Mouse (Mus musculus): ENCODE measurements around the gene 4931409K22Rik.

4931409K22Rik gene

DNA sequence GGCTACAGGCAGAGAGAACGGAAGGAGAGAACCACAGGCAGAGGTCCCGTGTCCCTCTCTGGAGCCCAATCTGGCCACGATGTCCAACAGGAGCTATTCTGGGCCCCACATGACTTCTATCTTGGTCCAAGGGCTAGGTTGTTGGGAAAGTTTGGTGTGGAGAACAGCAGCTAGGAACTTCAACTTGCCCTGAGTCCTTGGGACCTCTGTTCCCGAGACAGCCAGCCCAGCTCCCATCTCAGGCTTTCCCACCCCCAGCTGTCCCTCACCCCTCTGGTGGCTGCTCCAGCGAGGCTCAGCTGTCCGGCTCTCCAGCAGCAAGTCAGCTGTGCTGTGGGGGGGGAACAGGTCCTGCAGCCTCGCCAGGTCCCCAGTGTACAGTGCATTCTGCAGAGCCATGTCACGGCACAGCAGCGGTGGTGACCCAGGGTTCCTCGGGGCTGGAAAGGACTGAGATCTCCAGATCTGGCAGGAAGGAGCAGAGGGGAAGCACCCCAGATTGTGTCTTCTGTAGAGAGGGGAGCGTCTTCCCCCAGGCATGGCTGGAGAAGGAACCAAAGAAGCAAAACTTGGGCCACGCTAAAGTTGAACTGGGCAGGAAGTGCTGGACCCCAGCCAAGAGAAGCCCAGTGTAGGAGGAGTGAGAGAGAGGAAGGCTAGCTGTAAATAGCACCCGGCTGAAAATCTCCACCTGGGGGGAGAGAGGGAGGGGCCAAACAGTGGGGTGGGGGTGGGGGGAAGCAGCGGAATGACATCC is 16.0 kb downstream of the 4931409K22Rik start, which contains the start of gene Asb10:
Gene Asb10 (minus strand): TSS at position 592 of the 757 bp plus-strand sequence.
- no peak for DNase-seq (ENCODE audit: low spot score)

DNA sequence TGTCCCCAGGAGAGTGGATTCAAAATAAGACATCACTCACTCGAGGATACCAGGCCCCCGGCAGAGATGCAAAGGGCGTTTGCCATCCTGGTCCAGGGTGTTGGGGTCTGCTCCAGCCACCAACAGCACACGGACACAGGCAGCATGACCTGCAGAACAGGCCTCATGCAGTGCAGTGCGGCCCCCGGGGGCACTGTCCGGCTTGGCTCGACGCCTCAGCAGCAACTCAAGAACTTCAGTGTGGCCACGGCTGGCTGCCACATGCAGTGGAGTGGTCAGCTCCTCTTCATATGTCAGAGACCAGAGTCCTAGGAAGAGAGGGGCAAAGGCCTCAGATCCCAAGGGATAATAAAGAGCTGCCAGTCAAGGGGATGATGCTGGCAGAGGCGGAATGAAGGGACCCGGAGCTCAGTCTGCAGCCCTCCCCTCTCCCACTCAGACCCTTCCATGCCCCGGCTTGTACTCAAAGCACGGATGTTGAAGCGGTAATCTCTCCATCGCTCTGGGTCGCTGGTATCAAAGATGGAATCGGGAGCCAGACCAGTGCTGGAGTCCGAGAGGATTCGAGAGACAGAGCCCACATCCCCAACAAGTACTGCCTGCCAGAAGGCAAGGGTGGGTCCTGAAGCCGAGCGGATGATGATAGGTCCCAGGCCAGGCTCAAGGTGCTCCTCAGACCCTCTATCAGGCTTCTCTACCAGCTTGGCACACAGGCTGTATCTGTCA is 16.9 kb downstream of the 4931409K22Rik start:
- DNase-seq (ENCODE audit: low spot score): no peak

DNA sequence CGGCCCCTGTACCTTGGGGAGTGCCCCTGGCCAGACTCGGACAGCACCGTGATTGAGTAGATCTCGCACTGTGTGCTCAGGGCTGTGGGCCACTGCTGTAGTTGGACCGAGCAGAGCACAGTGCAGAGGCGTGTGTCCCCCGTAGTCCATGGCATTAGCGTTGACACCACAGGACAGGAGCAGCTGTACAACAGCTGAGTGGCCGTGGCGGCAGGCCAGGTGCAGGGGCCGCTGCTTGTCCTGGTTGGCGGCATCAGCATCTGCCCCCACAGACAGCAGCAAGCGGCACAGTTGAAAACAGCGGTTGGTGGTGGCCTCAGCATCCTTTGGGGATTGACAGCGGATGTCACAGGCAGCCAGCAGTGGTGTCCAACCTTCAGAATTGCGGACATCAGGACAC is 19.0 kb downstream of the 4931409K22Rik start:
- DNase-seq (ENCODE audit: low spot score): no peak

DNA sequence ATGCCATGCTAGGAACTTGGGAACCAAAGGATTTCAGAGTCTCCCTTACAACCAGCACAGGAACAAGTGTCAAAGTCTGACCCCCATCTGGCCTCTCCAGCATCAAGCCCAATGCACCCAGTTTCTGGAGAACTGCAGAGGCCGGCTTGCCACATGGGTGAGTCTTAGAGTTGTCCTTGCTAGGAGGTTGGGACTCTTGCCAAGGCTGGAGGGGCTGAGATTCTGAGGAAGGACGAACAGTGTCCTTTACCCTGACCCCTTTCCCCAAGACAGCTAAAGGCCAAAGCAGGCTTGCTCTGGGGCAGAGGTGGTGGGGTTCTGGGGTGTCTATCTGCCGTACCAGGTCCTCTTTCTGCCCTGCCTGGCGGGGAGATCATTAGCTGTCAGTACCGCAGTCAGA is 20.1 kb downstream of the 4931409K22Rik start:
- DNase-seq (ENCODE audit: low spot score): no peak

DNA sequence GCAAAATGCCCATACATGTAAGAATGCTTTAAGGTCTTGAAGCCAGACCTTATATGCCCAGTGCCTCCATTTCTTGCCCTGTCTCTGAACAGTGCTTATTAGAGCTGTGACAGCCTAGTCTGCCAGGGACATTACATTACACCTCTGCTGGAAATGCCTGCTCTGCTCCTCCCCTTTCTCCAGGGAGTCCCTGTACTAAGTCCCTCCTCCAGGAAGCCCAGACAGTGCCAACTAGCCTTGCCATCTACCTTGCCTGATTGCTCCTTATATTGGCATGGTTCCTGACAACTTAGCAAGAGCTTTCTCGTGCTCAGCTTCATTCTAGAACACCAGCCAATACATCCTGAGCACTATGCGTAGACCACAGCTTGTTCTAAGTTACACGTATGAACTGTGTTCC is 20.9 kb downstream of the 4931409K22Rik start:
- DNase-seq (ENCODE audit: low spot score): no peak

DNA sequence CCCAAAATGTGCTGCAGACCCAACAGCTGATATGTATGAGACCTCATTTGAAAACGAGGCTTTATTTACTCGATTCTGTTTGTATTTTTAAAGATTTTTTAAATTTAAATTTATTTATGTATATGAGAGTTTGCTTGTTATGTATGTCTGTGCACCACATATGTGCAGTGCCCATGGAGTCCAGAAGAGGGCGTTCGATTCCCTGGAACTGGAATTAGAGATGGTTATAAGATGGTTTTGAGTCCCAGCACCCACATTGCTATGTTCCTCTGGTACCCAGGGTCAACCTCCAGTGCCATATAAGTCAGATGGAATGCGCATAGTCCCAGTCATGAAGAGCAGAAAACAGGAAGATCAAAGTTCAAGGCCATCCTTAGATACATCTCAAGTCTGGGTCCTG is 22.3 kb downstream of the 4931409K22Rik start:
- DNase-seq (ENCODE audit: low spot score): no peak

DNA sequence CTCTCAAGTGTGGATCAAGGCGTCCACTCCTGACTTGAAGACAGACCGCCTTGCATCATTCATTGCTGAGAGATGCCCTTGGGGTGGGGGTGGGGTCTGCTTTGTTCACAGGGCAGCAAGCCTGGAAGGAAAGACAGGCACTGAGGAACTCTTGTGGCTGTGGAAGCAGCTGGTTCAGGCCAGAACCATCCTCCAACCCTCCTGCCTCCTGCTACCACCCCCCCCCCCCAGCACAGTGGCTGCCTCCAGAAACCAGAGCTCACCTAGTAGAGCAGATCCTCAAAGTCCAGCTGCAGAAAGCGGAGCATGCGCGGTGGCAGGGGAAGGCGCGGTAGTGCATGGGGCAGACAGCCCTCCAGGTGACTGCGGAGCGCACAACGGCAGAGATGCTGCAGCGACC is 23.2 kb downstream of the 4931409K22Rik start:
- no peak for DNase-seq (ENCODE audit: low spot score)

DNA sequence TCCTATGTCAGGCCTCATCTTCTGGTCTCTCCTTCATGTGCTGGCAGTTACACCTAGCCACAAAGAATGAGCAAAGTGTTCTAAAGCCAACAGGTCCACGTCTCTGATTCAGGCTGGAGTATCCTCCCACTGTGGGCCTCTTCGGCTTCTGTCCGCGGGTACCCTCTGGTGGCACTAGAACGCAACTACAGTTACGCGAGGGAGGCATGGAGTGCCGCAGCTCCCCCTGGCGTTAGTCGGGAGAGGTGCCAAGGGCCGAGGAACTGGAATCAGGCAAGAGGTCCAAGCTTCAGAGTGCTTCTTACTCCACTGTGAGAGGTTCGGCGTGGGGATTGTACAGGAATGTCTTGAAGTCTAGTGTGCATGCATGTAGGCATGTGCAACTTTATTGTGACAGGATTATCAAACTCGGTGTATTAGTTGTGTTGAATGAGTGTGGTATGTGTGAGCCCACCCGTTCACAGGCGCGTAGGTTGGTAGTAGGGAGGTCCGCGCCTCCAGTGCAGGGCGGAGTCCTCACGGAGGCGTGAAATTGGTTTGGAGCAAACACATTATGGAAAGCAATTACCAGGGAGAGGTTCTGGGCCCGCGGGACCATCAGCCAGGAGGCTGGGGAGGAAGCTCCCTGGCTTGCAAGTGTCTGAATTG is 26.4 kb downstream of the 4931409K22Rik start:
- peak; percentile 83 for DNase-seq (ENCODE audit: low spot score)

DNA sequence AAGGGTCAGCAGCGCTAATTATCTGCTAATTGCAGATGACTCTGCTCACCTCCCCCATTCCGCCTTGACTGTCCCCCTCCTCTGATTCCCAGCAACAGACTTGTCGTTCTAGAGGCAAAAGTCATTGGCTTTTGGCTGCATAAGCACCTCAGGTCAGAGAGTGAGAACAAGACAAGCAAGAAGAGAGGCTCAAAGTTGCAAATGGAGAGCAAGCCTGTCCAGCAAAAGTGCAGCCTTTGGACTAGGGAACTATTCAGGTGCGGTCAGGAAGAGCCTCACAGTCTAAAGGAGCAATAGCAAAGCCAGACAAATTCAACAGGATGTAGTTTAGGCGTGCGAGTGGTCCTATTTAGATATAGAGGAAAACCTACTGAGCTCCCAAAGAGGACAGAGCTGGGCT is 28.8 kb downstream of the 4931409K22Rik start:
- DNase-seq (ENCODE audit: low spot score): no peak

DNA sequence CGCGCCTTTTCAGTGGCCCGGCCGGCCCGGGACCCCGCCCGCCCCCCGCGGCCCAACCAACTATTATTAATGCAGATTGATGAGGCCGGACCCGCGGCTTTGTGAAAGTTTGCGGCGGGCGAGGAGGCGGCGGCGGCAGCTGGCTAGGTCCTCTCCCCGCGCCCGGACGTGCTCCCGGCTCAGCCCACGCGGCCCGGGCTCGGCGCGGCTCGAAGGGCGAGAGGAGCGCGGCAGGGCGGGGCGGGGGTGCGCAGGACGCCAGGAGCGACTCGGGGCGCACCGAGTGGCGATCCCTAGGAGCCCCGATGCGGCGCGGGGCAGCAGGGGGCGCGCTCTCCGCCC is 29.7 kb downstream of the 4931409K22Rik start, which contains the start of gene Gbx1:
Gene Gbx1 (minus strand): TSS at position 314 of the 342 bp plus-strand sequence.
- no peak for DNase-seq (ENCODE audit: low spot score)

DNA sequence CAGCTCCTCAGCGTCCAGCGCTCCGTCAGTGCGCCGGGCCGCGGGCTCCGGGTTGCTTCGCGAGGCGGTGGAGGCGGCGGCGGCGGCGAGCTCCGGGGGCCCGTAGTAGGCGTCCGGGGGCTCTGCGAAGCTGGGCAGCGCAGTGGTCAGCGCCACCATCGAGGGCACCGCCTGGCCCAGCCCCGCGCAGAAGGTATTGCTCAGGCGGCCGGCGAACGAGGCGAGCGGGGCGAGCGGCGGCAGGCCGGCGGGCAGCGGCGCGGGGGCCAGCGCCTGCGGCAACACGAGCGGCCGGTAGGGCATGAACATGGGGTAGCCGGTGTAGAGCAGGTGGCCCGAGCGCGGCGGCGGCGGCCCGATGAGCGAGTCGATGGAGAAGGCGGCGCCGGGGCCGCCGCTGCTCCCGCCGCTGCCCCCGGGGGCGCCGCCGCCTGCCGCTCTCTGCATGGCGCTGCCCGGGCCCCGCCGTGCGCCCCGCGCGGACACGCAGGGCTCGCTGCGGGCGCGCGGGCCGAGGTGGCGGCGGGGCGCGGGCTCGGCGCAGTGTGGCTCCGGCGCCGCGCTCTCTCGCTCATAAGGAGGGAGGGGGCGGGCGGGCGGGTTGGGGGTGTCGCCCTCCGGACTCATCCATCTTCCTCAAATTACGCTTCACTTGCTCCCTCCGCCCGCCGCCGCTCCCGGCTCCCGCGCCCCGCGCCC is 30.3 kb downstream of the 4931409K22Rik start:
- DNase-seq (ENCODE audit: low spot score): no peak

DNA sequence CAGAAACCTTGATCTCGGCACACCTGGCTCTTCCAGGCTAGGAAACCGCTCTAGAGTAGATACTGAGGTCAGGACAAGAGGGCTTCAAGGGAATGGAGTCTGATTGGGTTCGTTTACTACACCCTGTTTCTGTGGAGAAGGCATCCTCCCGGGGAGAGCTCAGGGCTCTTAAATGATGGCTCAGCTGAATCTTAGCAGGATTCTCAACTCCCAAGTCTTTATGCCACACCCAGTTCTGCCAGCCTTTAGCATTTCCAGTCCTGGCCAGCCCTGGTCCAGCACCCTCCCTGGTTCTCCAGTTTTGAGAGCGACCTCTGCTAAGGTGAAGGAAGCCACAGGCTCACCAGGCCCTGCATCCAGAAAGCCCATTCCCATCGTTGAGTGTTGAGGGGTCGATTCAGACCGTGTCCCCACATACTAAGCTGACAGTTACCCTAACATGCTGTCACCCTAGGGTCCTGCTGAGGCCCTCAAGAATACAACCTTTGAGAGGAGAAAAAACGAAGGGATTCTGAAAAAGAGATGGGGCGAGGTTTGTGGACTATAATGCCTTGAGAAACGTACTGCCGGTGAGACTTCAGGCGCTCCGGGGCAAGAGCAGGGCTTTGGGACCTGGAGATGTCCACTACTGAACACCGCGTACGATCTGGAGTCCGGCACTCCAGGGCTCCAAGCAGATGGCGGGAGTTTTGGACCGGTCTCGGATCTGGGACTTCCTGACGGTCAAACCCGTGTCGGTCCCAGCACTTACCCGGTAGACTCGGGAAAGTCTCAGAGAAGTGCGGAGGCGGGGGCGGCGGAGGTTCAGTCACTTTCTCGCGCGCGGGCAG is 31.0 kb downstream of the 4931409K22Rik start:
- no peak for DNase-seq (ENCODE audit: low spot score)

DNA sequence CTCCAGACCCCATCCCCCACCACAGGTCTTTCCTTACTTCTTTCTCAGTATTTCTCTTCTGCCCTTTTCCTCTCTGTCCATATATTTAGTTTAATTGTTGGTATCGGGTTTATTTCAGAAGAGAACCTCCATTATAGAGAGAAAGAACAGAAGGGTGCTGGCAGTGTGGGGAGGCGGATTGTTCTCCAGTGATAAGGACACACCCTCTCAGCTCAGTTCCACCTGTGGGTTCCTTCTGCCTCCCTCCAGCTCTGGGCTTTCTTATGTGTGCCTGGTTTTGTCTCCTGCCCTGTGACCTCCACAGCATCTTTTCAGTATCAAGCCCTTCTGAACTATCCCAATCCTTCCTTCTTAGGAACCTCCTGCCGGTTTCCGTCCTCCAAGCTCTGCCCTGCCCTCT is 32.1 kb downstream of the 4931409K22Rik start:
- DNase-seq (ENCODE audit: low spot score): no peak

DNA sequence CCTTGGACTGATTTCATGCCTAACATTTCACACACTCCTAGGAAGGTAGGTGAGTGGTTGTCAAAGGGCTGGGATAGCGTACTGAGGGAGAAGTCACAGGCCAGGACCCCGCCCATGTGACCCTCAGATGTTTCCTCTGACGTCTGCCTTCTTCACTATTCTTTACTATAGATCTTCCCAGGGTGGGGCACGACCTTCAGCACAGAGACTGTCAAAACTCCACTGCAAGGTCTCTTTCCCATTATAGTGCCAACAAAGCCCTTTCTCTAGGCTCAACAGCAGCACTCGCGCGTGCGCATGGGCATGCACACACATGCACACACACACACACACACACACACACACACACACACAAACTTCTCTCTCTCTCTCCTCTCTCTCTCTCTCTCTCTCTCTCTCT is 32.8 kb downstream of the 4931409K22Rik start:
- DNase-seq (ENCODE audit: low spot score): no peak

DNA sequence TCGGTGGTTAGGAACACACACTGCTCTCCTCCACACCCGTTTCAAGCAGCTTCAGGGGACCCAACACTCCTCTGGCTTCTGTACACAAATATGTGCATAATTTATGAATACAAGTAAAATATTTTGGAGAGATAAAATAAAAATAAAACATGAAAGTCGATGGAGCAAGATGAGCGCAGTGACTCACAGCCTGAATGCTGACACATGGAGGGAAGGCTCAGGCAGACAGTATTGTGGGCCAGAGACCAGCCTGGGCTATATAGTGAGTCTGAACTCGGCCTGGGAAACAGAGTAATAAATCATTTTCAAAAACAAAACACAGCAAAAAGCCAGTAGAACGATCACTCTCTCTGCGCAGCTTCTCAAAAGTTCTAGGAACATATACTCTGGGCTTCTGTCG is 35.2 kb downstream of the 4931409K22Rik start:
- no peak for DNase-seq (ENCODE audit: low spot score)

DNA sequence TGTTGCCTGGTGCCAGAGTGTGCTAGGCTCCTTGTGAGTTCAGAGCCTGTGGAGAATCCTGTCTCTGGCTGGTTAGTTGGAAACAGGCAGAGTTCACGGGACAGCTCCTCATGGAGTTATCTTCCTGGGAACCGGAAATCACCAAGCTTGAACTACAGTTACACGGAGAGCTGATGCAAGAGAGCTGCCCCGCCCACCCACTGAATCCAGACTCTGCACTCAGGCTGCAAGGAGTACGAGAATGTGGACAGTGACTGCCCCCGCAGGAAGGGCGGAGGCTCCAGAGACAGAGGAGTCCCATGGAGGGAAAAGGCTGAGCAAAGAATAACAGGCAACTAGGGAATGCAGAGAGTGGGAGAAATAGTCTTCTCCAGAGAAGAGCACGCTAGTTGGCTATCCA is 44.3 kb downstream of the 4931409K22Rik start:
- DNase-seq (ENCODE audit: low spot score): no peak

DNA sequence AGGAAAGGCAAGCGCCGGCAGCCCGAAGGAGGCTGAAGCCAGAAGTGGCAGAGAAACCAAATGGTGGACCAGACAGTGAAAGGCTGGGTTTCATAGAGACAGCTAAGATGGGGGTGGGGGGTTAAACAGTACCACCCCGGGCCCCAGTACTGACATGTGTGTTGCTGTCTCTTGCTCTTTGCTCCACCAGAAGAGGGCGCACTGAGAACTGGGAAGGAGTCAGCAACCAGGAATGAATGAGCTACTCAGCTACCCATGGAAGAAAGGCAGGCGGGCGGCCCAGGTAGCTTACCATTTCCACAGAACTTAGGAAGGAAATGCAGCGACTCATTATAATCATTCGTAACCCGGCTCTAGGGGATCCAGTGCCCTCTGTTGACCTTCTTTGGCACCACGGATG is 46.0 kb downstream of the 4931409K22Rik start:
- no peak for DNase-seq (ENCODE audit: low spot score)

DNA sequence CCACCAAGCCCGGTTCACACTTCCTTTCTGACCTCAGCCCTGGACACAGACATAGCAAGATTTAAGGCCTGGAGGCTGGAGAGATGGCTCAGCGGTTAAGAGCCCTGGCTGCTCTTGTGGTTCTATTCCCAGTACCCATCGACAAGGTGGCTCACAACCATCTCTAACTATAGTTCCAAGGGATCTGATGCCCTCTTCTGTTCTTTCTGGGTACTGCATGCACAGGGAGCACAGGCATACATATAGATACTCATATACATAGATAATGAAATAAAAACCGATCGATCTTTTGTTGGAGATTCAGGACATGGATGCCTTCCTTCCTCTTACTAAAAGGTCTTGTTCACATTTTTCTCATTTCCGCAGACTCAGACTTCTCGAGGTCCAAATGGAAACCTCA is 48.2 kb downstream of the 4931409K22Rik start:
- DNase-seq (ENCODE audit: low spot score): no peak

DNA sequence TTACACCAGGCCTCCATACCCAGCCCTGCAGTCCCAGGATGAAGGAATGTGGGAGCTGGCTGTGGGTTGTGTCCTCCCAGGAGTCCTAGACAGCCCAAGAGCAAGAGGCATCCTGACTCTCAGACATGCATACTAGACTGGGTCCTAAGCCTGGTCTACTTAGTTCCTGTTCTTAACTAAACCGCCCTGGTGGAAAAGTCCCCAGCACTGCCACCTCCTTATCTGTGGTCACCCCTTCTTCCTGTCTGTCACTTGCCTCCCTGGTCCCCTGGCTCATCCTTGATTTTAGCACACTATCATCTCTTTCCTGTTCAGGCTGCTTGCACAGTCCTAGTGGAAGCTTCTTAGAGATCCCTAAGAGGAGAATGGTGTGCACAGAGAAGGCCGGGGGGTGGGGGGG is 51.1 kb downstream of the 4931409K22Rik start:
- DNase-seq (ENCODE audit: low spot score): no peak

DNA sequence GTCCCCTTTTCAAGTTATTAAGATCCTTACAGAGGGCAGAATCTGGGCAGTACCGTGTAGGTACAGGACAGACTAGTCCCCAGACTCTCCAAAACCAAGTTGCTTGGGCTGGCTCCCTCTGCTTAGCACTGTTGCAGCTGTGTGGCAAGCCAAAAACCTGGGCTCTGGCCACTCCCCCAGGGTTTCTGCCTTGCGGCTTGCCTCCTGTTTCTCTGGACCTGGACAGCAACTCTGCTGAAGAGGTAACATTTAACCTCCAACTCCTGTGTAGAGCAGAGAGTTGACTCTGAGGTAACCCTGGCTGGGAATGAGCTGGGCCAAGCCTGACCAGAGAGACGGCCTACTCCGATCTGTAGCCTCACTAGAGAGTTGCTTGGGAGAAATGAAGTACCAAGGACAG is 53.8 kb downstream of the 4931409K22Rik start:
- no peak for DNase-seq (ENCODE audit: low spot score)

DNA sequence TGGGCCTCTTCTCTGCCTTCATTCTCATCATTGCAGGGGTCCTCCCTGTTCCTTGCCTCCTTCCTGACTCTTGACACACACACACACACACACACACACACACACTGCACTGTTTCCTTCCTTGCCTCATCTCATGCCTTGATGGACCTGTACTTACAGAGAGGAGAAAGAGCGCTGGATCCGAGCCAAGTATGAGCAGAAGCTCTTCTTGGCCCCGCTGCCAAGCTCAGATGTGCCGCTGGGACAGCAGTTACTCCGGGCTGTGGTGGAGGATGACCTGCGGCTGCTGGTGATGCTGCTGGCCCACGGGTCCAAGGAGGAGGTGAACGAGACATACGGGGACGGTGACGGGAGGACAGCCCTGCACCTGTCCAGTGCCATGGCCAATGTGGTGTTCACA is 55.8 kb downstream of the 4931409K22Rik start:
- DNase-seq (ENCODE audit: low spot score): no peak

DNA sequence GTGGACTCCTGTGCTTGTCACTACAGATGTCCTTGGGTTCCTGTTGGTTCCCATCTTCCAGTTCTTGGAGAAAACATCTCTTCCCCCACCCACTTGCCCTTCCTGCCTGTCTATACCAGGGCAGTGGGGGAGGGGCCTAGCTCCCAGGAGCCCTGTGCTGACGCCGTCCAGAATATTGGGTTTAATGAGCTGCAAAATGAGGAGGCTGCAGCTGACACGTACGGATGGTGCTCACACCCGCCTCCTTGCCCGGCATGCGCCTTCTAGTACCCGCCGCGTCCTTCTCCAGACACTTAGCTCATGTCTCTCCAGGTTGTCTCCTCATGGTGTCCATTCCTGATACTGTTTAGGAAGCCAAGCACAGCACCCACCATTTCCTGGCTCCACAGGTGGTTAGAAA is 57.5 kb downstream of the 4931409K22Rik start:
- no peak for DNase-seq (ENCODE audit: low spot score)
